Mouse (Mus musculus) C2C12 (cell line): ENCODE data around the gene Yif1b.

Experiments used
- CEBPB ChIP-seq: IDR thresholded peaks from one replicate; pipeline ENCODE4 v1.6.1; 2011; ENCODE audit warnings: low read depth, mild to moderate bottlenecking, control low read depth, moderate library complexity
- CTCF ChIP-seq: IDR thresholded peaks from one replicate; pipeline ENCODE4 v1.5.1; 2011; ENCODE audit not compliant: control insufficient read depth, insufficient read depth, insufficient read length
- MAX ChIP-seq: IDR thresholded peaks from one replicate; pipeline ENCODE4 v1.6.1; 2011; ENCODE audit warnings: mild to moderate bottlenecking, control low read depth
- MYOD1 ChIP-seq: IDR thresholded peaks from one replicate; pipeline ENCODE4 v1.6.1; 2011; ENCODE audit warnings: low read depth; ENCODE audit not compliant: control insufficient read depth, insufficient read length
- MYOG ChIP-seq: IDR thresholded peaks from one replicate; pipeline ENCODE4 v1.6.1; 2011; ENCODE audit not compliant: control insufficient read depth, insufficient read length; ENCODE audit errors: extremely low read depth
- USF1 ChIP-seq: IDR thresholded peaks from one replicate; pipeline ENCODE4 v1.6.1; 2011; ENCODE audit warnings: low read depth, mild to moderate bottlenecking, control low read depth, moderate library complexity

GRCm38 (mm10) chr7:29279261-29279660 is 41.1 kb downstream of the Yif1b start:
- TF ChIP-seq CTCF (no peak), MYOD1 (no peak), MAX (no peak), USF1 (no peak), CEBPB (no peak), MYOG (no peak)
